Mouse (Mus musculus) erythroblast, embryonic 14.5 days (primary cell): ENCODE data around the gene Msi2.

Experiments used
- GATA1 ChIP-seq: IDR thresholded peaks from 2 replicates; pipeline ENCODE4 v1.6.1; 2012; ENCODE audit warnings: low read length, inconsistent platforms, mixed read lengths
- TAL1 ChIP-seq: IDR thresholded peaks from 3 replicates; pipeline ENCODE4 v1.6.1; 2012; ENCODE audit warnings: low read length, inconsistent platforms, mixed read lengths

DNA sequence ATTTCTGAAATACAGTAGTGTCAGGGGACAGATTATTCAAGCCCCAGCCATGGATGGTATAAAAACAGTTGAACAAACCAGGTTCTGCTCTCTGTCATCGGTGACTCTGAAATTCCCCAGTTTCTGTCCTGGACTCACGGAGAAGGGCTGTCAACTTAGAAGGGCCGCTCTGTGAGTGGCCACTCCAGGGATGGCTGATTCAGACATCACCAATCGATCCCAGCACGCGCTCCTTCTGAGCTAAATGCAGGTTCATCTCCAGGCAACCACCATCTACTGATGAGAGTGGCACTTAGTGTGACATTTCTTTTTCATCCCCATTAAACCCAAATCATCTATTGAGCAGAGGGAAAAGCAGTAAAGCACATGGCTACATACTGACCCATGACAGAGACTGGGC is 416.7 kb downstream of the Msi2 start:
- TF ChIP-seq GATA1, result no peak
- TF ChIP-seq TAL1, result no peak
